Mouse (Mus musculus) gonadal fat pad, adult 2 months (tissue): Measurements from ENCODE around the gene C1qtnf2. TPM values are rescaled to one million over a fixed set of nuclear protein-coding genes. Genes with fewer than 3 reads are reported as not detected.

Source experiments
- DNase-seq: peaks from one replicate; pipeline ENCODE4 v3.0.0-alpha.2; 2012; ENCODE audit warnings: low read depth
- polyA plus RNA-seq: library from polyadenylated mRNA; depleted of rRNA; stranded (reverse); fragments of >200 nt; gene quantifications from 2 replicates; pipeline ENCODE4 v1.2.3, GENCODE M21; 2012; rRNA removed

The C1qtnf2 gene
- polyA plus RNA-seq = 9.5 and 11.9 TPM in 2 replicates

DNA sequence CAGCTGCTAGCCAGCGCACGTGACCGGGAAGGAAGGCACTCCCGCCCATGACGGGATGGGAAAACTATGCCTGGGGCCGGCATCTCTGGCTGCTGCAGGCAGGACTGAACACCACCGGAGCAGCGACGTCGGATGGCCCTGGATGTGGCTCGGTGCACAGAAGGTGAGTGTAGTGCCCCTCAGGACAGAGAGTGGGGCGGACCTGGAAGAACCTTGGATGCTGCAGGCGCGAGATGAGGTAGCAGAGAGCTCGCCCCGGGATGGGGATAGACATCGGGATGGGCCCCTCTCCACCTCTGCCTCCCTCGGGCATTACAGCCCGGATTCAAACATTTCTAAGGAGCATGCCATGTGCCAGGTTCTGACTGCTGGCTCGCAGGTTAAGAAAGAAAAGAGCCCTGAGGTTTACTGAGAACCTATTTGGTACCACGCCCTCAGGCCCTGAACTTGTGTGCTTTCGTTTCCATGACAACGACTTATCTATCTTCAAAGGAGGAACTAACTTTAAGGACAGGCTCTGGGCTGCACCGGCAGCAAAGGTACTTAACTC, at the start of gene C1qtnf2:
TSS of gene C1qtnf2 (plus strand) at position 52 of the 550 bp plus-strand sequence.
- DNase-seq = no peak

DNA sequence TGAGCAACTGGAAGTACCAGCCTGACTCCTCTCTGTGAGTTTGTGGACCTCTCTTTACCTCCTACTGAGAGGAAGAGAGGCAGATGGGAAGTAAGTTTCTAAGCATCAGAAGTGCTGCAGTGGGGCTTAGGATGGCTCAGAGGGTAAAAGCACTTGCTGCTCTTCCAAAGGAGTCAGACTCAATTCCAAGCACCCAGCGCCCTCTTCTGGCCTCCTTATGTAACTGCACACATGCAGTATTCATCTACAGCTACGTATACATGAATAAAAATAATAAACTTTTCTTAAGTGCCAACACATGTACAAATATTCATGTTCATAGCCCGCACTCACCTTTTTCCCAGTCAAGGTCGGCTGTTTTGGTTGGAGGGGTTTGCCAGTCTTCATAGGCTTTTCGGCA, 49.7 kb upstream of the C1qtnf2 start:
- DNase-seq = no peak

DNA sequence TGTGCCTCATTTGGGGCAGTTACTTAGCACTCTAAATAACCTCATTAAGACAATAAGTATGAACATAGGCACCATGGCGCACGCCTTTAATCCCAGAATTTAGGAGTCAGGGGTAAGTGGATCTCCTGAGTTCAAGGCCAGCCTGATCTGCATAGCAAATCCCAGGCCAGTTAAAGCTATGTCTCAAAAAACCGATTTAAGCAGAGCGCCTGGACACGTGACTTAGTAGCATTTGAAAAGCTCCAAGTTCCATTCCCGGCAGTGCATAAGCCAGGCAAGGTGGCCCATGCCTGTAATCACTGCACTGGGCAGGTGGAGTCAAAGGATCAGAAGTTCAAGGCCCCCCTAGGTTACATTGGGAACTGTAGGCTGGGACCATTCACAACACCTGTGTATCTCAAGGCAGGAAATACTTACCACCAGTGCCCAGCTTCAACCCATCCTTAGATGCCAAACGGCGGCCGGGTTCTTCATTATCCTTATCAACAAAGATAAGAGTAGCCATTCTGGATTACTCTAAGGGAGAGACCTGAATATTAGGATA, 48.8 kb upstream of the C1qtnf2 start:
- DNase-seq = no peak

DNA sequence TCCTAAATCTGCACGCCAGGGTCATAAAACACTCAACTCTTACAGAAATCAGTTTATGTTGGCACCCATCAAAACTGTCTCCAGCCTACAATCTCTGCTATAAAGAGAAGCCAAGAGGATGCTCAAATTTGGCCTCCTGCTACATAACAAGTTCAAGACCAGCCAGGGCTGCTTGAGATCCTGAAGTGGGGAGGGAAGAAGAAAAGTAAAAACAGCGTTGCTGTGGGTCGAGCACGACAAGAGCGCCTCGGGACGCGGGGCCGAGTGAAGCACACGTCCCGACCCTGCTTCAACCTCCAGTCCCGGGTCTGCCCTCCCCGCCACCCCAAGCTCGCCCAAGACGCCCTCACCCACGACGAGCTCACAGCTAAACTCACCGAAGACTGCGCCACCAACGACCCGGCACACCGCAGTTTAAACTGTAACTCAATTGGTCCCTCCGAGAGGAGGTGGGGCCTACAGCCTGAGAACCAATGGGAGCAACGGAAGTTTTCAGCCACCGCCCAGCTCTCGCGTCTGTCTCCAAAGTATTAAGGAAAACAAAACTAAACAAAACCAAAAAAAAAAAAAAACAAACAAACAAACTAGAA, 48.2 kb upstream of the C1qtnf2 start, which contains the start of gene Pttg1:
TSS of gene Pttg1 (minus strand) at position 428 of the 590 bp plus-strand sequence.
- peak; percentile 28 for DNase-seq

DNA sequence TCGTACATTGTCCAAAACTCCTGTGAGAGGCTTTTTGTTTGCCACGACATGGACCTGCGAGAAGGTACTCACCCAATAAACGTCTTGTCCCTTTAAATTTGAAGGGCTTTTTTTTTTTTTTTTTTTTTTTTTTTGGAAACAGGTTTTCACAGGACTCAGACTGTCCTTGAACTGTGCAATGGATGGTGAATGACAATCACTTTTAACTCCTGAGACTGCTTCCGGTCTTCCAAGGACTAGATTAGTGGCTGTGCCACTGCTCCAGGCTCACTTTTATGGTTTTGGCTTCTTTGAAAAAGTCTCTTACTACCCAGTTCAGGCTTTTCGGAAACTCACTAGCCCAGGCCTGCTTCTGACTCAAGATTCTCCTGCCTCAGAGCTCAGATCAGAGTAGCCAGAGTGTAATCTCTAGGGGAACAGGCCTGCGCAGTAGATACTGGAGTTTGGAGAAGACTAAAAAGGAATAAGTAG, 47.6 kb upstream of the C1qtnf2 start:
- peak; percentile 61 for DNase-seq

DNA sequence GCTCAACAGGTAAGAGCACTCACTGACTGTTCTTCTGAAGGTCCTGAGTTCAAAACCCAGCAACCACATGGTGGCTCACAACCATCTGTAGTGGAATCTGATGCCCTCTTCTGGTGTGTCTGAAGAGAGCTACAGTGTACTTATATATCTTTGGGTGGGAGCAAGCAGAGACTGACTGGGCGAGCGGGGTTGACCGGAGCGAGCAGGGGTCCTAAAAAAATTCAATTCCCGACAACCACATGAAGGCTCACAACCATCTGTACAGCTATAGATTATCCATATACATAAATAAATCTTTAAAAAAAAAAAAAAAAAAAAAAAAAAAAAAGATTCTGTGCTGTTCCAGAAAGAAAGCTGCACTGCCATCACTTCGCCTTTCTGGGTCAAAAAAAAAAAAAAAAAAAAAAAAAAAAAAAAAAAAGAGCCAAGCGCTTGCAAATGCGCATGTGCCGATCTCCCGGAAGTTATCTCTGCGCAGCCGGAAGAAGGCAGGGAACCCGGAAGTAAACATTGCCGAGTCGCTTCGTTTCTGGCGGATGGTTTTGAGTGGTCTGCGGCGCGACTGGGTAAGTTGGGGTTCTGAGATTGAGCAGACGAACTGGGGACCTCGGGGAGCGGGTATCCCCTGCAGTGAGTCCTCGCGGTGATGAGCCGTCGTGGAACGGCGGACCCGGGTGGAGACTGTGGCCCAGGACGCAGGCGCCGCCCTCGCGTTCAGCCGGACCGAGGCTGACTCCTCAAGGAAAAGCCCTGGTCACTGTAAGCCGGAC, 40.6 kb upstream of the C1qtnf2 start, which contains the start of gene Slu7:
TSS of gene Slu7 (plus strand) at position 491 of the 770 bp plus-strand sequence.
- DNase-seq = peak; percentile 20

DNA sequence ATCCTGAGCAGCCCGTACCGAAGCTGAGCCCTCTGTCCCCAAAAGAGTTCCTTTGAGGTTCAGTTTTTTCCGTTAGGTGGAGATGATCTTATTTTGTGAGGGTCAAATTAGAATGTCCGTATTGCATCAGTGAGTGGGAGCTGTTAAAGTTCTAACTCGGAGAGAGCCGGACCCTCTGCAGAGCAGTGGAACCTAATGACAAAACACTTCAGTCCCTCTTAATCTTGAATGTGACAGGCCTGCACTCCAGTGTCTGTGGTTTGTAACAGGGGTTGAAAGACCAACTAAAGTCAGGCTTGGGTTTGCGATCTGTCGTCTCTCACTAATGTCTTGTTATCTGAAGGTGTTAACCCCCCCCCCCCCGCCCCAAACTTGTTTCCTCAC, 40.1 kb upstream of the C1qtnf2 start:
- no peak for DNase-seq

DNA sequence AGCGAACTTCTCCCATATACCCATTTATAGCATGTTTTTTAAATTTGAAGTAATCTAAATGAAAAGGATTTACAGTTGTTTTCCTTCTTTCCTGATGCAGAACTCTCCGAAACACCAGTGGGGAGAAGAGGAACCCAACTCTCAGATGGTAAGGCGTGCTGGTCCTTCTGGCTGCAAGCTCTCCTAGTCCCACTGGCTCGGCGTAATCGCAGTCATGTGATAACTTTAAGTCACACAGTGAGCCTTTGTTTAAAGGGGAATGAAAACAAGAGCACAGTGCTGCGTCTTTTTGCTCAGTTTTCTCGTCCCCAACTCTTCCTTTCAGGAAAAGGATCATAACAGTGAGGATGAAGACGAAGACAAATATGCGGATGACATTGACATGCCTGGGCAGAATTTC, 33.0 kb upstream of the C1qtnf2 start:
- no peak for DNase-seq

DNA sequence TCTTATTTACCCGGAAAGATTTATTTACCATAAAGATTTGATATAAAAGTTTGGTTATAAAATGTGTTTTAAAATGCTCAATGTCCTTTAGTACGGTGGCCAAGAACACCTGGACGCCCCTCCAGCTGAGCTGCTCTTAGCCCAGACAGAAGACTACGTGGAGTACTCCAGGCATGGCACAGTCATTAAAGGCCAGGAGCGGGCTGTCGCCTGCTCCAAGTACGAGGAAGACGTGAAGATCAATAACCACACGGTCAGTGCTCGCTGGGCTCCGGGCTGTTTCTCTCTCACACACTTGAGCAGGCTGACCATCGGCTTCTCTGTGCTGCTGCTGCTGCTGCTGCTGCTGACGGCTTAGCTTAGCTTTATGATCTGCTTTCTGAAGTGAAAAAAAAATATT, 30.9 kb upstream of the C1qtnf2 start:
- DNase-seq = no peak

DNA sequence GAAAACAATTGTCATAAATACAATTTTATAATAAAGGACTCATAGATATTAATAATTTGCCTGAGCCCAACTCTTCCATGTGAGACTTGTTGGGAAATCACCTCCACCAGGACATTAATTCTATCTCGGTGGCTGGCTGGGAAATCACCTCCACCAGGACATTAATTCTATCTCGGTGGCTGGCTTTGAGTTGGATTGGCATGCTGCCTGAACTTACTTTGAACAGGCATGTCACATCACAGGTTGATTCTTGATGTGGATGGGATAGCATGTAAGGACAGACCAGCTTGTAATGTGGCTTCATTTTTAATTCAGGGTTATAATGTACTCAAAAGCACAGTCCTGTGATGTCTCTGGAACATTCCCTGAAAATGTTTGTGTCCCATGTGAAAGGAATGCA, 24.2 kb upstream of the C1qtnf2 start:
- DNase-seq = no peak

DNA sequence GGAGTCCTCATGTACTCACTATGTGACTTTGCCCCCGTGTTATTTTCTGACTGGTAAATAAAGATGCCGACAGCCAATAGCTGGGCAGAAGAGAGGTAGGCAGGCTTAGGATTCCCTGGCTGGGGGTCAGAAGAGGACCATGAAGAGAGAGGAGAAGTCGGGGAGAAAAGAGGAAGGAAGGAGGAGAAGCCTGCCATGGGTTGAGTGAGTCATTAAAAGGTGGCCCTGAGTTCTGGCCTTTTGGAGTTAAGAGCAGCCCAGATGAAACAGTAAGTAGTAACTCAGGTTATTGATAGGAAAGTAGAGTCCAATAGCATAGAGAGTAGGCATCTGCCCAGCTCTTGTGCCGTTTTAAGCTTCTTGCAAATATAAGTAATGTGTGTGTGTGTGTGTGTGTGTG, 22.8 kb upstream of the C1qtnf2 start:
- no peak for DNase-seq

DNA sequence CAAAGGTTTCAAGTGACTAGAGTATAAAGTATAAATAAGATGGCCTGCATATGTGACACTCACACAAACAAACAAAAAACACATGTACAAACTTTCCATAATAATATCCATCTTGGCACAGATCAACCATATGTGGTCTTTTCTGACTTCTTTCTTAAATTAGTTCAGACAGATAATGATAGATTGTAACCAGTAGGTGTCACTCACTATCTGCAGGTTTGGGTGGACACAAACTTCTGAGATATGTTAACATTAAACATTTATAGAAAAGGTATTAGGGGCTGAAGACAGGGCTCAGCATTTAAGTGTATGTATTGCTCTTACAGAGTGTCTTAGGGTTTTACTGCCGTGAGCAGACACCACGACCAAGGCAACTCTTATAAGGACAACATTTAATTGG, 21.8 kb upstream of the C1qtnf2 start:
- no peak for DNase-seq

DNA sequence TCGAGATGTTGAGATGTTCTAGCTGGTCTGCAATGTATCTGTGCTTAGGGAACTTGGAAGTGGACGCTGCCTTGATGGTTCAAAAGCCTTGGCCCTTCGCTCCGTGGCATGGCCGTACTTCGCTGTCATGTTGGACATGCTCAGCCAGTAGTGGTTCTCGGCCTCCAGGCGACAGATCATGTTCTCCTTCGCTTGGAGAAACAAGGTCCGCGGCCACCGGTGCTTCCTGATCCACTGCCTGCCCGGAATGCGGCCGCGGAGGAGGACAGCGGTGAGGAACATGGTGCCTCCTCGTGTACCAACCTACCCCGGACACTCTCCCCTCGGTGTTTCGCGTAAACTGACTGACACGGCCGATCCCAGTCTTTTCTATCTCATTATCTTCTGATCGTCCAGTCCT, 10.9 kb upstream of the C1qtnf2 start:
- no peak for DNase-seq

DNA sequence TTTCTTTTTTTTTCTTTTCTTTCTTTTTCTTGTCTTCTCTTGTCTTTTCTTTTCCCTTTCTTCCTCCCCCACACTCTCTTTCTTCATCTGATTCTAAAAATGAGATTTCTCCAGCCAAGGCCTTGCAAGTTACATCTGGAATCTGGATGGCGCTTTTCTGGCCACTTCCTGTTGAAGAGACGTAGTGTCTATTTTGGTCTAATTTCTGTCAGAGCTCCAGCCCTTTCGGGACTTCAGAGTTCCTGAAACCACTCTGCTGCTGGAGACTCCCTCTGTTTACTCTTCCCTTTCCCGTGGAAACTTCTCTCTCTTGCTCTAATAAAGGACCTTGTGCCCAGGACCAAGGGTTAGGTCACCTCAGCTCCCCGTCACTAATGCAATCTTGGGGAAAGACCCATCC, 4.0 kb upstream of the C1qtnf2 start:
- no peak for DNase-seq

DNA sequence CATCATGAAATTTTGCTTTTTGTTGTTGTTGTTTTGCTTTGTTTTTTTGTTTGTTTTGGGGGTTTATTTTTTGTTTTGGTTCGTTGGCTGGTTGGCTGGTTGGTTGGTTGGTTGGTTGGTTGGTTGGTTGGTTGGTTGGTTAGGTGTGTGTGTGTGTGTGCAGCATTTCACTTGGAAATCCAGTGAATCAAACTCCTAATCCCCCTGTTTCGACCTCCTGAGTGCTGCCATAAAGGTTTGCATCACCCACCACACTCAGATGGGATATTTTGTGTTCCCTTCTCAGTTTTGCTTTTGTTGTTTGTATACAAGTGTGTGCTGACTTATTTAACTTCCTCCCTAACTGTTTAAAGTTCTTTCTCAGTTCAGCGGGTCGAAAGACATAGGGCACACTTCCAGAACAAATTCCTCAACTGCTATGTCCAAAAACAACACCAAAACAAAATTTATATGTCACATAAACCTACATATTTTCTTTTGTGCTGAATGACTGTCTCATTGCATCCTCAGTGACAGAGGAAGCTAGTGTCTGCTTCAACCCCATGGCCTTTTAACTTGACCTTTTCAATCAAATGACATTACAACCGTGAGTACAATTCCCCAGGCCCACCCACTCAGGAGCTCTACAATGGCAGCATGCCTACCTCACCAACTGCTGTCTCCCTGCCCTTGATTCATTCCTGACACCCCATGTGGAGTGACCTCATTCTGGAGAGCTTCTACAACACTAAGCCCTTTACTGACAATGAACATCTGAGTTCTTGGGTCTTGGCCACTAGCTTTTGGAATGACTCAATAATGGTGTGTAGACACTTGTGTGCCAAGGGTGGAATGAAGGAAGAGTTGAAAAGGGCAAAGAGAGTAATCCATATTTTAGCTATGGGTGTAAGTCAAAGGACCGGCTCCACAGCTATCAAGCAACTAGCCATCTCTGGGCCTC, 2.9 kb upstream of the C1qtnf2 start:
- no peak for DNase-seq

DNA sequence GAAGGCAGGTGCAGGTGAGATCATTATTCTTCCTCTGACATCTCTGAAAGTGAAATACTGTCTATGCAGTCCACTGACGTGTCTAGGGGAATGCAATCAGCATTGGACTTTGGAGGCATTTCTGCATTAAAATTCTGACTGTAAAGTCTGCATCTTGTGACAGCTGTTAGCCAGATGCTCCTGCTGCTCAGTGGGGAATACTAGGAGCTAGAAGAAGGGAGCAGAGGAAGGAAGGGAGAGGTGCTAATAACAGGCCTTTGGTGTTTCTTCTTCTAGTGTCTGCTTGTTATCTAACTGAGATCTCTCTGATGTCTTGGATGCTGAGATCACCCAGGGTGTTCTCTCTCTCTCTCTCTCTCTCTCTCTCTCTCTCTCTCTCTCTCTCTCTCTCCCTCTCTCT, 961 bp upstream of the C1qtnf2 start:
- no peak for DNase-seq

DNA sequence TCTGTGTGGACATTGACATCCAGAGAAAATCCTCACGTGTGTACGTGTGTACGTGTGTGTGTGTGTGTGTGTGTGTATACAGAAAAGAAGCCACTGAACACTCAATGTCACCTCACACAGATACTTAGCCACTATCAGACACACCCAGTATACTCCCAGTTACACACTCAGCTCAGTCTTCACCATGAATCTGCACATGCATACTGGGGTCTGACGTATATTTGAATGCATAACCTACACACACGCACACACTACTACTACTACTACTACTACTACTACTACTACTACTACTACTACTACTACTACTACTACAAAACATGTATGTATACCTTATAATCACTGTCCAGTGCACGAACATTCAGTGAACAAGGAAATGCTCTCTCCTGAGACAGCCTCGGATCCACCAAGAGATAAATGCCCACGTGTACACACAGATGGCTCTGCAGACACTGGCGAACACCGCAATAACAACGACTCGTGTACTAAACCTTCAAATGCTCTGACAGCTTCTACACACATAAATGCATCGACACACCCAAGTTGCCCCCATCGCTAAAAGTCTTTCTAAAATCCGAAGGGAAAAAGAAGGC, 346 bp upstream of the C1qtnf2 start:
- no peak for DNase-seq

DNA sequence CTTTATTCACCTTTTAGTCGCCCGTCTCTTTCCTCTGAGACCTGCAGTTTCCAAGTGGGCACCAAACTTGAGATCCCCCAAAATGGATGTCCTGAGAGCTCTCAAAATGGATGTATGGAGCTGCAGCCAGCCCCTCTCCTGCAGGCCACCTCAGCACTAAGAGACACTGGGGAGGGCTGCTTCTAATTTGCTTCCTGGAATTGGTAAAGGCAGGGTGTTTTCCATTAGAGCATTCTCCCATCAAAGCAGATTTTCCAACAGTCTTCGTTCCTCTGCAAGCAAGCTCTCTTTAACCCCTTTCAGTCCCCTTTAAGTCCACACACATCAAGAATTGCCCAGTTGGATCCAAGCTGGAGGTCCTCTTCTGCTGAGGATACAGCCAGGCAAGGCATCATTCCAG, 5.3 kb downstream of the C1qtnf2 start:
- DNase-seq = no peak

DNA sequence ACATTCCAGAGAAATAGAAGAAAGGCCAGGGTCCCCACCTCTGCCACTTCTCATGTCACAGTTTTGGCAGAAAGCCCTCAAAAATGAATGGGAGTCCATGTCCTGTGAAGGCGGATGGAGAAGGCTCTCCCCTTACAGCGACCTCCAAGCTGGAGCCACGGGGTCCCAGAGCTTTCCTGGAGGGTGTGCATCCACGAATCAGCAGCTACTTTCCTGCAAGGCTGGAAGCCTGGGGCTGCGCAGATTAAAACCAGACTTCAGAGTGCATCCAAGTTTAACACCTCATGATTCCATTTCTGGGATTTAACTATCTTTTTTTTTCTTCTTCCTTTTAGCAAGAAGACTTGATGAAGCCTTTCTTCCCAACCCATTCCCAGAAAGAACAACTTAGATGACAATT, 6.5 kb downstream of the C1qtnf2 start:
- DNase-seq = no peak

DNA sequence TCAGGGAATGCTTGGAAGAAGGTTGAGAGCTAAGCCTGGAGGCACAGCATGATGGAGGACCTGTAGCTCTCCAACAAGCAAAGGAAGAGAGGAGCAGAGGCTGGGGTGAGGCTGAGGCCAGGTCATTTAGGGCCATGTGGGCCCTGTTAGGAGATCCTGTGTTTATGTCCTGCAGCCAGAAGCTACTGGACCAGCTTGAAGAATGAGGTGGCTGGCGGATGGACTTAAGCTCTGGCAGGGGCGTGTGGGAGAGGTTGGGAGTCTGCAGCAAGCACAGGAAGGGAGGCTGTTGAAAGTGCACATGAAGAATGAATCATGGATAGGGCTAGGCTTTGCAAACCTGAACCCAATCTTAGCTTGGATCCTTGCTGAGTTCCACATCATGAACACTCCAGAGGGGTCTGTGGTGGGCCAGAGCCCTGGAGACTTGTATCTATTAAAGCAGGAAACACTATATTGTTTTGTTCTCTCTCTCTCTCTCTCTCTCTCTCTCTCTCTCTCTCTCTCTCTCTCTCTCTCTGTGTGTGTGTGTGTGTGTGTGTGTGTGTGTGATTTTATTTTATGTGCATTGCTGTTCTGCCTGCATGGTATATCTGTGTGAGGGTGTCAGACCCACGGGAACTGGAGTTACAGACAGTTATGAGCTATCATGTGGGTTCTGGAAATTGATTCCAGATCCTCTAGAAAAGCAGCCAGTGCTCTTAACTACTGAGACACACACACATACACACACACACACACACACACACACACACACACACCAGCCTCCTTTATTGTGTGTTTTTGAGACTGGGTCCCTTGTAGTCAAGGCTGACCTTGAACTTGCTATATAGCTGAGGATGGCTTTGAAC, 7.8 kb downstream of the C1qtnf2 start:
- no peak for DNase-seq
